Mouse (Mus musculus): ENCODE measurements at regions not wholly inside any gene's neighbourhood (a gene's known extent, or its start where the extent isn't known, plus 50 kb on each side); places are given as distances from the start of the nearest gene placed in this dataset.

GRCm38 (mm10) chr2:84183624-84184287 lies 193.4 kb downstream of the Gm13691 start:
- DNase-seq: no peak

DNA sequence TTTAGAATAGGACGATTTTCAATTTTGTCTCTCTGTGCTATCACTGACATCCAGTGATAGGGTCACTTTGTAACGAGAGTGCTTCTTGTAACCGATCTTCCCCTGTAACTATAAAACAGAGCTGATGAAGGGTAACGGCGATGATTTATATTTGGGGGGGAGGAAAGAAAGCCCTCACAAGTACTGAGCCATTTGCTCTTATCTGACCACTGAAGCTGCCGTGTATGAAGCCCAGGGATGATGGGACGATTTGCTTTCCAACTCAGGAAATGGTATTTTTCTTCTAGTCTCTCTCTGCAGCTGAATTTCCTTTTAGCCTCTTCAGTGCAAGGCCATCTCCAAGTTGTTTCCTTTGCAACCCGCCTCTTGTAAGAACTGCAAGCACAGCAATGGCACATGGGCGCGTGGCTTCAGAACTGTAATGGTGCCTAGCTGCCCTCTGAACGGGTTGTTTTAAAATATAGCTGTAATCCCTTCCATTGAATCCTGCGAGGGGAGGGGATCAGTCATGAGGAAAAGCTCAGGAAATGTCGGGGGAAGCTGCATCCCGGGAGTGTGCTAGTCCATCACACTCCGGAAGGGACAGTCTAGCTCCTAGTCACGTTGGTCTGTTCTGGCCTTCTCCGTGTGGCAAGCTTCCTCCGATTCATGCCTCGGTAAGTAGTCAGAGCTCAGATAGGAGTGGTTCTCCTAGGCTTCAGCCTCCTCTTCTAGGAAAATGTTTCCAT lies 194.1 kb downstream of the Gm13691 start:
- no peak for DNase-seq

- no peak for DNase-seq
These were observed 194.6 kb downstream of the Gm13691 start for GRCm38 (mm10) chr2:84185016-84185330.

- no peak for DNase-seq
These were observed 195.9 kb downstream of the Gm13691 start for GRCm38 (mm10) chr2:84186126-84186701.

- no peak for DNase-seq
These were observed 197.1 kb downstream of the Gm13691 start for GRCm38 (mm10) chr2:84187456-84187855.

DNA sequence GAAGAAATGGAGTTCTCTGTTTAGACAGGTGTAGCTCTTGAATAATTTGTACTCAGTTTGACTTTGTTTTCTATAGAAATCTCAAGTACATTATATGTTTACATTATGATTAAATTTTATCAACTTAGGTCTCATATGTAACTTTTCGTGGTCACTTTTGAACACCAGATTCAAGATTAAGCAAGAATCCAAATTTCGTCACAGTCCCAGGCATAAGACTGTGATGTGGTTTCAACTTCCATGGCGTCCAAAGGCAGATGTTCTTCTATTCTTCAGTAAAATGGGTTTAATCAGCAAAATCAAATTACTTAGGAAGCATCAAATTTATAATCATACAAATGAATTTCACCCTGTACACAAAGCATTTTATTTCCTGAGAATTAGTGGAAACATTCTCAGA lies 198.9 kb downstream of the Gm13691 start:
- no peak for DNase-seq

GRCm38 (mm10) chr2:84217116-84217515 lies 208.1 kb downstream of the Calcrl start:
- no peak for DNase-seq

GRCm38 (mm10) chr2:84222049-84222448 lies 203.2 kb downstream of the Calcrl start:
- no peak for DNase-seq

DNA sequence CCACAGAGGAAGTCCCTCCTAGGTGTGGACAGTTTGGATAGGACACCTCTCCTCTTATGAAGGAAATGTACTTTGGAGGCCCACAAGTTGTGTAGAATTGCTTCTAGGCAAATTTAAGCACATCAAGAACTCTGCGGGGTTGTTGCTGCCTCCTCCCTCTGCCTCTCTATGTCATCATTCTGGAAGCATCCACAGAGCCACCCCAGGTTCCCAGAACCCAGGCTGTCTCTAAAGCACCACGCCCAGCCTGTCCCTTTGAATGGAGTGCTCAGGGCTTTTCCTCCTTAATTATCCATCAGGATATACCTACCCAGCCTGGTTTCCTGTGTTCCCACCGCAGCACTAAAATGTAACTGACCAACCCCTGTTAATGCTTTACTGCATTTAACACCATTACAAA lies 195.4 kb downstream of the Calcrl start:
- DNase-seq: no peak

GRCm38 (mm10) chr2:84235641-84236040 lies 189.6 kb downstream of the Calcrl start:
- DNase-seq: no peak

DNA sequence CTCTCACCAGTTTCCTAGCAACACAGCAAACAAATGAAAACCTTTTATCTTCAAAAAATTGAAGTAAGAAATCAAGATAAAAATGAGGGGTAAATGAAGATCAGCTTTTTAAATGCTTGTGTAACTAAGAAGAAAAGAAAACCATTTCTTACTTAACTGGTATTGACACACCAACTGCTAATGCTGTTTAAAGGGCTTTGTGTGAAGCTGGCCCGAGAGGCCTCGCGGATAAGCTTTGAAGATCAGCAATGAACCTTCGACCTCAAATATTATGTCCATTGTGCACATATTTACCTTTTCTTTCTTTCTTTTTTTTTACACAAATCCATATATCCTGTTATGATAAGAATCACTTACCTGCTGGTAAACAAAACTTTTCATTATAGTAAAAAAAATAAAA lies 184.0 kb downstream of the Calcrl start:
- no peak for DNase-seq

DNA sequence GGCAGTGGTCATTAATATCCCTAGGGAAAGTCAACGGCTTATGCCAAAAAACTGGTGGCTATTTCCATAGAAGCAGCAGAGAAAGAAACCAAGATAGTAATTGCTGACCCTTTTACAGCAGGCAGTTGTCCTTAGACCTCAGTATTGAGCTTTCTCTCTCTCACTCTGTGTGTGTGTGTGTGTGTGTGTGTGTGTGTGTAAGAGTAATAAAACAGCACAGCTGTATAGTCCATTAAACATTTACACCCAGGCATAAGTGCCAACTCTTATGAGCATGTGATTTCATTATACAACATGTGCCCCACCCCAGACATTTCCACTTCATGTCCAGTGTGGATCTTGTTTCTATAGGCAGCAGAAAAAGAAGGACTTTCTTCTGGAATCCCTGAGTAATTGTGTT lies 183.2 kb downstream of the Calcrl start:
- DNase-seq: no peak

- no peak for DNase-seq
These were observed 179.3 kb downstream of the Calcrl start for GRCm38 (mm10) chr2:84245900-84246299.

DNA sequence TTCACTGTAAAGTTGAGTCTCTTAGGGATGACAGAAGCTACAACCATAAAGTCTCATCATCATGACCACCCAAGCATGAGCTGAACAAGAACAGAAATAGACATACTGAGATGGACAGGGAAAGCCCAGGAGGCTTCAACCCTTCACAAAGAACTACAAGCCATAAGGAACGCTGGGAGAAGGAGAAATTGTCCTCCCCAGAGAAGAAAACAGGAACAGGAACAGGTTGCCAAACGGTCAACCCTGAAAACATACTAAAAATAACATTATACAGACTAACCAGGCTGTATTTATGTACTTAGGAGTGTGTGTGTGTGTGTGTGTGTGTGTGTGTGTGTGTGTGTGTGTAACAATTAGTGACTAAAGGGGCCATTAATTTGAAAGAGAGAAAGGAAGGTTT lies 178.6 kb downstream of the Calcrl start:
- DNase-seq: no peak

- no peak for DNase-seq
These were observed 177.0 kb downstream of the Calcrl start for GRCm38 (mm10) chr2:84248169-84248568.

DNA sequence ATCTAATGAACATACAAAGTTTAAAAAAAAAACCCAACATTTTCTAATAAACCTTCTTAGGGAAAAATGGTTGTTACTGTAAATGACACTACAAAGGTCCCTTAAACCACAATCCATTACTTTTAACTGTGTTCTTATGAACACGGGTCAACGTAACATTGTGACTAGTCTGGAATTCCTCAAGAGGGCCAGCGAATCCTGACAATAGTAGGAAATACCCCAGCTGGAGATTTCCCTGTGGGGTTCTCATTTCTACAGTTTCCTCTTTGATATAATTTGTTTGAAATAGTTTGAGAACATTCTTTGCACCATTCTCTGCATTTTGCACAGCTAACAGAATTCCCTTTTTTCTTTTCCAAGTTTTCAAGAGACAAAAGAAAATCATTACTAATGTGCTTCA lies 175.3 kb downstream of the Calcrl start:
- DNase-seq: no peak

DNA sequence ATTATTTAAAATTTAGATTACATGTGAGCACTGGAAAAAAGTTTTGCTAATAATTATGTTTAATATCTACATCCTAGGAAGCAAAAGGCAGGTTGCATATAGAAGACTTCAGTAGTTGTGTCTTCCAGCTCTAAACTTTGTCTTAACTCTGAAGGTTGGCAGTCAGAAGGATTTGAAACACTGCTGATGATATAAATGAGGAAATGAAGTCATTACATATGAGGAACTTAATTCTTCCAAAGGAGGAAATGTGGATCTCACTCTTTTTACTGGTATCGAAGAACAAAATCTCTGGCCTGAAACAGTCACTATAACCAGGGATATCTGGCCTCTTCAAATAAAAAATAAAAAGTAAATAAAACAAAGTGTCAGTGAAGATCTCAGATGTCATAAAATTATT lies 173.1 kb downstream of the Calcrl start:
- no peak for DNase-seq

- DNase-seq: no peak
These were observed 166.7 kb downstream of the Calcrl start for GRCm38 (mm10) chr2:84258339-84259006.

- DNase-seq: no peak
These were observed 166.0 kb downstream of the Calcrl start for GRCm38 (mm10) chr2:84259222-84259621.

- no peak for DNase-seq
These were observed 164.5 kb downstream of the Calcrl start for GRCm38 (mm10) chr2:84260701-84261100.

DNA sequence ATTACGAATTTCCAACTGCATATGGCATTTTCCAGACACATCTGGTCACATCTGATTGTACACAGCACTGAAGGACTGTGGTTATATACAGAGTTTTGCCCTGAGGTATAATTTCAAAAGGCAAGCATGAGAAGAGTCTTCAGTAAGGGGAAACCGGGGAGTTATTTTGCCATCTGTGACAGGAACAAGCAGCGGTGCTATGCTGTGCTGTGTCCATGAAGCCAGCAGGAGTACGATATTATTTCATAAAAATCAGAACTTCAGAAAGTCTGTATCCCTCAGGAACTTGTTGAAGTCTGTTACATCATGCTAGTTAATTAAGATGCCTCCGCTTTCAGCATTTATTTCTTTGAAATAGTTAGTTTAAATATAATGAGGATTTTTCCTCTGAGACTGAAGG lies 163.7 kb downstream of the Calcrl start:
- DNase-seq: no peak

DNA sequence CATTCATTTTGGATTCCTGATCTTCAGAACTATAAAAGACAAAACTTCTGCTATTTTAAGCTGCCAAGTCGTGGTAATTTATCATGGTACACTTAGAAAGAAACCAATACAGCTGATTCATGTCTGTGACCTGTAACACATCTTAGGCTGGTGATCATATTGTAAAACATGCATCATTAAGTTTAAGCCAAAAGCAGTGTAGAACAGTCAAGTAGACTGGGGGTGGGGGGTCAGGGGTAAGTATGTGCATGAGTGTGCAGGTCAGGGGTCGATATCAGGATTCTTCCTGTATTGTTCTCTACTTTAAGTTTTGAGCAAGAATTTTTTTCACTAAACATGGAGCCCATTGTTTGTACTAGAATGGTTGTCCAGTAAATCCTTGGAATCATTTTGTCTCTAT lies 160.7 kb downstream of the Calcrl start:
- DNase-seq: no peak

DNA sequence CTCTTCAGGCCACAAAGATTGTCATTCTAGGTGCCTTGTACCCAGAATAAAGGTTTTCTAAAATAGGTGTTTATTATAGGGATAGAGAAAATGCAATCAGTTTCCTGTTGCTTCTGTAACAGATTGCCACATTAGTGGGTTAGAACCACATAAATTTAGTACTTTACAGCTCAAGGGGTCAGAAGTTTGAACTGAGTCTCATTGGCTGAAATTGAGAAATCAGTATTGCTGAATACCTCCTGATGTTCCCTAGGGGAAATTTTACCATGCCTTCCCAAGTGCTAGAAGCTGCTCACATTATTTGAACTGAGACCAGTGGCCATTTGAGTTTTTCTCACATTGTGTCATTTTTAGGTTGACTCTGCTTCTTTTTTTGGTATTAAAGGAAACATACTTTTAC lies 160.2 kb downstream of the Calcrl start:
- no peak for DNase-seq

DNA sequence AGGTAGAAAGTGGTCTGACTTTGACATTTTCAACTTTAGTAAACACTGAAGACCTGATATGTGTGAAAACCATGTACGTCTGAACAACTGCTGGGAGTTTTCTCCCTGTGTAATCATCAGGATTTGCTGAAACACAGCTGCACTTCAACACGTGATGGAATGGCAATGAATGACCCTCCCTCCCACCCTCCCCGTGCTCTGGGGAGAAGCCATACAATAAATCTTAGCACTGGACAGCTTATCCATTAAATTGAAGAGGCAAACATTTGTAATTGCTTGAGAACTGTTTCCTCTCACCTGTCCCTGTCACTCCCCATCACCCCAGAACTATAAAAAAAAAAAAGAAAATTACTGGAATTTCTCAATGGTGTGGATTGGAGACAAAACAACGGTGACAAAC lies 159.1 kb downstream of the Calcrl start:
- no peak for DNase-seq

Data from cerebellum, postnatal 36 days (tissue).